Mouse (Mus musculus) liver, embryonic 11.5 days (tissue): ENCODE results near the gene Slc35f3. TPM values are rescaled to one million over a fixed set of nuclear protein-coding genes. Genes with fewer than 3 reads are reported as not detected.

ENCODE experiments used
- ATAC-seq: fragments of 200-750 bp; cut with Nextera tagmentation; replicated peaks from 2 replicates; pipeline ENCODE4 v1.8.0; 2017; ENCODE audit warnings: moderate number of reproducible peaks, mild to moderate bottlenecking, moderate TSS enrichment, moderate library complexity; ENCODE audit not compliant: low FRiP score
- DNase-seq: peaks from one replicate; pipeline ENCODE4 v3.0.0-alpha.2; 2017; ENCODE audit warnings: low spot score
- H3K27ac ChIP-seq: fragments of 300-500 bp; sonication (generic); 2 replicates; pipeline ENCODE4 v1.5.1; 2014; ENCODE audit warnings: mild to moderate bottlenecking, low read depth, low read length, control low read depth
- H3K27me3 ChIP-seq: fragments of 300-500 bp; sonication (generic); replicated peaks from 2 replicates; pipeline ENCODE4 v1.6.1; 2014; ENCODE audit warnings: low read length, mixed read lengths; ENCODE audit not compliant: control insufficient read depth, insufficient read depth
- H3K36me3 ChIP-seq: fragments of 300-500 bp; sonication (generic); 2 replicates; pipeline ENCODE4 v1.6.1; 2014; ENCODE audit warnings: mild to moderate bottlenecking, low read length, moderate library complexity, mixed read lengths; ENCODE audit not compliant: control insufficient read depth, insufficient read depth
- H3K4me1 ChIP-seq: fragments of 300-500 bp; sonication (generic); replicated peaks from 2 replicates; pipeline ENCODE4 v1.6.1; 2014; ENCODE audit warnings: low read length, mixed read lengths; ENCODE audit not compliant: control insufficient read depth, insufficient read depth
- H3K4me2 ChIP-seq: fragments of 300-500 bp; sonication (generic); 2 replicates; pipeline ENCODE4 v1.6.1; 2014; ENCODE audit warnings: mild to moderate bottlenecking, control low read depth, moderate library complexity
- H3K4me3 ChIP-seq: fragments of 300-500 bp; sonication (generic); 2 replicates; pipeline ENCODE4 v1.5.1; 2014; ENCODE audit warnings: low read depth, low read length, control low read depth
- H3K9ac ChIP-seq: fragments of 300-500 bp; sonication (generic); 2 replicates; pipeline ENCODE4 v1.6.1; 2014; ENCODE audit warnings: low read depth, low read length, control low read depth
- H3K9me3 ChIP-seq: fragments of 300-500 bp; sonication (generic); 2 replicates; pipeline ENCODE4 v1.6.1; 2016; ENCODE audit warnings: low read length, inconsistent platforms, mixed read lengths; ENCODE audit not compliant: control insufficient read depth
- WGBS: fragments of 180-500 bp; shearing (Covaris S2); extraction: QIAGEN DNeasy Blood & Tissue Kit; methylation state at CpG from one replicate; pipeline ENCODE4 v1.1.7; 2014; 5-methylcytosine and 5-hydroxymethylcytosine counted together
- polyA plus RNA-seq: library from polyadenylated mRNA; unstranded; fragments of >200 nt; fragmentation: Nextera tagmentation; extraction: Ambion mirVana; gene quantifications from 2 replicates; pipeline ENCODE4 v1.2.1, GENCODE M21; 2014

Slc35f3 gene
- 0.07 TPM in 1 of 2 replicates, not detected in the other for polyA plus RNA-seq

- H3K9me3 ChIP-seq, result no peaks in the 10 kb centered on the region
- H3K4me2 ChIP-seq, result peak within 1 kb of the TSS; percentile 59
- no peaks in the 10 kb centered on the region for H3K36me3 ChIP-seq
- no peaks in the 10 kb centered on the region for H3K4me1 ChIP-seq
- peak within 1 kb of the TSS; percentile 46 for H3K4me3 ChIP-seq
- WGBS, result 2% methylated on average over 72 of the region's 72 CpGs
- no peak within 1 kb of the TSS for H3K9ac ChIP-seq
- H3K27me3 ChIP-seq, result peaks cover 31% of the 10 kb centered on the region
- DNase-seq (peak; percentile 56), ATAC-seq (no peak; the same call in 1 of the 2 replicates)
- H3K27ac ChIP-seq, result no peak within 1 kb of the TSS
Measured at GRCm38 (mm10) chr8:126298296-126299093, at the start of gene Slc35f3. Gene Slc35f3 (plus strand): TSS chr8:126298558.

- 69% methylated on average over 4 of the region's 4 CpGs for whole genome bisulfite sequencing
Measured at GRCm38 (mm10) chr8:126250486-126250885, 47.9 kb upstream of the Slc35f3 start.

GRCm38 (mm10) chr8:126256585-126257391 lies 41.6 kb upstream of the Slc35f3 start:
- Histone ChIP-seq H3K4me1 (no peaks in the 10 kb centered on the region), H3K27me3 (peaks cover 5% of the 10 kb centered on the region; the same call in 1 of the 2 replicates), H3K4me2 (no peak overlapping the region), H3K9ac (no peak overlapping the region), H3K9me3 (no peaks in the 10 kb centered on the region), H3K36me3 (no peaks in the 10 kb centered on the region), H3K27ac (no peak overlapping the region), H3K4me3 (no peak overlapping the region)
- no peak for ATAC-seq
- WGBS, result 51% methylated on average over 9 of the region's 9 CpGs
- DNase-seq, result no peak

More at GRCm38 (mm10) chr8:126250486-126250885, 47.9 kb upstream of the Slc35f3 start:
- DNase-seq (no peak), ATAC-seq (no peak)
- no peak overlapping the region for H3K9ac ChIP-seq
- H3K4me3 ChIP-seq, result no peak overlapping the region
- H3K27me3 ChIP-seq, result no peaks in the 10 kb centered on the region
- H3K4me2 ChIP-seq, result no peak overlapping the region
- H3K36me3 ChIP-seq, result no peaks in the 10 kb centered on the region
- H3K9me3 ChIP-seq, result no peaks in the 10 kb centered on the region
- no peaks in the 10 kb centered on the region for H3K4me1 ChIP-seq
- H3K27ac ChIP-seq, result no peak overlapping the region

GRCm38 (mm10) chr8:126257392-126257681 lies 41.0 kb upstream of the Slc35f3 start:
- H3K4me2 ChIP-seq, result no peak overlapping the region
- H3K4me3 ChIP-seq, result no peak overlapping the region
- H3K36me3 ChIP-seq, result no peaks in the 10 kb centered on the region
- no peaks in the 10 kb centered on the region for H3K9me3 ChIP-seq
- H3K9ac ChIP-seq, result no peak overlapping the region
- H3K27ac ChIP-seq, result no peak overlapping the region
- no peaks in the 10 kb centered on the region for H3K4me1 ChIP-seq
- ATAC-seq (no peak), DNase-seq (no peak)
- H3K27me3 ChIP-seq, result peaks cover 5% of the 10 kb centered on the region; the same call in 1 of the 2 replicates
- WGBS, result 59% methylated on average over 8 of the region's 8 CpGs

GRCm38 (mm10) chr8:126258175-126258781 lies 40.1 kb upstream of the Slc35f3 start:
- Histone ChIP-seq H3K27ac (no peak overlapping the region), H3K9ac (no peak overlapping the region), H3K4me1 (no peaks in the 10 kb centered on the region), H3K4me2 (no peak overlapping the region), H3K4me3 (no peak overlapping the region), H3K27me3 (peaks cover 5% of the 10 kb centered on the region; the same call in 1 of the 2 replicates), H3K36me3 (no peaks in the 10 kb centered on the region), H3K9me3 (no peaks in the 10 kb centered on the region)
- peak; percentile 46 for DNase-seq
- 0 out of 2 replicates have a peak, but pooled peaks have one; percentile 15 for ATAC-seq
- 6% methylated on average over 15 of the region's 15 CpGs for WGBS

- no peak for DNase-seq
- Histone ChIP-seq H3K4me1 (no peaks in the 10 kb centered on the region), H3K4me2 (no peak overlapping the region), H3K27ac (no peak overlapping the region), H3K27me3 (no peaks in the 10 kb centered on the region), H3K4me3 (no peak overlapping the region), H3K36me3 (no peaks in the 10 kb centered on the region), H3K9ac (no peak overlapping the region), H3K9me3 (no peaks in the 10 kb centered on the region)
- 53% methylated on average over 1 of the region's 1 CpGs for WGBS
- no peak for ATAC-seq
Measured at GRCm38 (mm10) chr8:126265186-126265585, 33.2 kb upstream of the Slc35f3 start.

GRCm38 (mm10) chr8:126267118-126267517 lies 31.2 kb upstream of the Slc35f3 start:
- Histone ChIP-seq H3K4me2 (no peak overlapping the region), H3K36me3 (no peaks in the 10 kb centered on the region), H3K4me3 (no peak overlapping the region), H3K9me3 (no peaks in the 10 kb centered on the region), H3K27ac (no peak overlapping the region), H3K27me3 (no peaks in the 10 kb centered on the region), H3K4me1 (no peaks in the 10 kb centered on the region), H3K9ac (no peak overlapping the region)
- DNase-seq (no peak), ATAC-seq (no peak)
- 18% methylated on average over 8 of the region's 8 CpGs for WGBS

- Histone ChIP-seq H3K9ac (no peak overlapping the region), H3K4me3 (no peak overlapping the region), H3K27ac (no peak overlapping the region), H3K4me2 (no peak overlapping the region), H3K4me1 (no peaks in the 10 kb centered on the region), H3K36me3 (no peaks in the 10 kb centered on the region), H3K27me3 (no peaks in the 10 kb centered on the region), H3K9me3 (no peaks in the 10 kb centered on the region)
- ATAC-seq (no peak), DNase-seq (no peak)
- 52% methylated on average over 6 of the region's 6 CpGs for WGBS
Measured at GRCm38 (mm10) chr8:126269733-126270132, 28.6 kb upstream of the Slc35f3 start.
